Mouse (Mus musculus) liver, embryonic 11.5 days (tissue): ENCODE measurements around the gene Zmat3. TPM values are rescaled to one million over a fixed set of nuclear protein-coding genes. Genes with fewer than 3 reads are reported as not detected.
A peak's percentile ranks its signal among the peaks of the same experiment; 100 is the strongest.

ENCODE experiments used
- ATAC-seq: fragments of 200-750 bp; cut with Nextera tagmentation; replicated peaks from 2 replicates; pipeline ENCODE4 v1.8.0; 2017; ENCODE audit warnings: moderate number of reproducible peaks, mild to moderate bottlenecking, moderate TSS enrichment, moderate library complexity; ENCODE audit not compliant: low FRiP score
- DNase-seq: peaks from one replicate; pipeline ENCODE4 v3.0.0-alpha.2; 2017; ENCODE audit warnings: low spot score
- H3K27ac ChIP-seq: fragments of 300-500 bp; sonication (generic); 2 replicates; pipeline ENCODE4 v1.5.1; 2014; ENCODE audit warnings: mild to moderate bottlenecking, low read depth, low read length, control low read depth
- H3K27me3 ChIP-seq: fragments of 300-500 bp; sonication (generic); replicated peaks from 2 replicates; pipeline ENCODE4 v1.6.1; 2014; ENCODE audit warnings: low read length, mixed read lengths; ENCODE audit not compliant: control insufficient read depth, insufficient read depth
- H3K36me3 ChIP-seq: fragments of 300-500 bp; sonication (generic); 2 replicates; pipeline ENCODE4 v1.6.1; 2014; ENCODE audit warnings: mild to moderate bottlenecking, low read length, moderate library complexity, mixed read lengths; ENCODE audit not compliant: control insufficient read depth, insufficient read depth
- H3K4me1 ChIP-seq: fragments of 300-500 bp; sonication (generic); replicated peaks from 2 replicates; pipeline ENCODE4 v1.6.1; 2014; ENCODE audit warnings: low read length, mixed read lengths; ENCODE audit not compliant: control insufficient read depth, insufficient read depth
- H3K4me2 ChIP-seq: fragments of 300-500 bp; sonication (generic); 2 replicates; pipeline ENCODE4 v1.6.1; 2014; ENCODE audit warnings: mild to moderate bottlenecking, control low read depth, moderate library complexity
- H3K4me3 ChIP-seq: fragments of 300-500 bp; sonication (generic); 2 replicates; pipeline ENCODE4 v1.5.1; 2014; ENCODE audit warnings: low read depth, low read length, control low read depth
- H3K9ac ChIP-seq: fragments of 300-500 bp; sonication (generic); 2 replicates; pipeline ENCODE4 v1.6.1; 2014; ENCODE audit warnings: low read depth, low read length, control low read depth
- H3K9me3 ChIP-seq: fragments of 300-500 bp; sonication (generic); 2 replicates; pipeline ENCODE4 v1.6.1; 2016; ENCODE audit warnings: low read length, inconsistent platforms, mixed read lengths; ENCODE audit not compliant: control insufficient read depth
- WGBS: fragments of 180-500 bp; shearing (Covaris S2); extraction: QIAGEN DNeasy Blood & Tissue Kit; methylation state at CpG from one replicate; pipeline ENCODE4 v1.1.7; 2014; 5-methylcytosine and 5-hydroxymethylcytosine counted together
- polyA plus RNA-seq: library from polyadenylated mRNA; unstranded; fragments of >200 nt; fragmentation: Nextera tagmentation; extraction: Ambion mirVana; gene quantifications from 2 replicates; pipeline ENCODE4 v1.2.1, GENCODE M21; 2014

Gene Zmat3
- polyA plus RNA-seq, 1 experiment from 2014 or later, result 2.8 TPM

DNA sequence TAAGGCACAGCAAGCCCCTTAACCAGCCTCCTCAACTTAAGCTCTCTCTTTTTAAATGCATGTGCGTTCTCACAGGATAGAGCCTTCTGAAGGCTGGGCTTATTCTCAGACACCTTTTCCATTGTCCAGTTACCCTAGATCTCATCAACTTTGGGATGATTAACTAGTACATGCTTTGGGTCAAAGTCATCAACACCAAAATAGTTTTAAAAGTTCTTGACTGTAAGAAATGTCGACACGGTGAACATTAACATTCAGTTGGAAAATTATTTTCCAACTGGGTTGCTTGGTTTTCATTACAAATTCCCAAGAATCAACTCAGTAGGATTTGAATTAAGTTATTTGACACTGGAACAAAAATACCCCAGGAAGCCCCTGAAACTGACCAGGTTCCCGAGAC, 27.0 kb upstream of the Zmat3 start:
- 86% methylated on average over 4 of the region's 4 CpGs for WGBS
- no peaks in the 10 kb centered on the region for H3K36me3 ChIP-seq

DNA sequence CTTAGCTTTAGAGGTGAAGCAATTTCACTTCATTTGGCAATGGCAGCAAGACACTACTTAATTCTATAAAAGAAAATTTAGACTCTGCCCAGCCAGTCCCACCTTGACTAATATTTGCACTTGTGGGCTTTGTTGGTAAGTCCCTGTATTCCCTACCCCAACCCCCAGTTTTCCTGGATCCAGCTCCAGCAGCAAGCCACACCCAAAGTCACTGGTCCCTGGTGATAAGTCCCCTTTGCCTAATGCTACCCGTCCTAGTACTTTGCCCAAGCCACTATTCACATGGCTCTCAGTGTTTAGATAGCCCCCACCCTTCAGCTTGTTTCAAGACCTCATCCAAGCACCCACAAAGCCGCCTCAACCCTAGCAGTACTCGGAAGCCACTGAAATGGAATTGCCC, 15.7 kb upstream of the Zmat3 start:
- H3K36me3 ChIP-seq, result no peaks in the 10 kb centered on the region
- no peaks in the 10 kb centered on the region for H3K27me3 ChIP-seq
- H3K27ac ChIP-seq, result no peak overlapping the region
- H3K4me2 ChIP-seq, result no peak overlapping the region
- no peak for DNase-seq
- no peak overlapping the region for H3K4me3 ChIP-seq
- H3K9me3 ChIP-seq, result no peaks in the 10 kb centered on the region
- WGBS, result 47% methylated on average over 3 of the region's 3 CpGs
- no peak overlapping the region for H3K9ac ChIP-seq
- no peaks in the 10 kb centered on the region; the same call in 1 of the 2 replicates for H3K4me1 ChIP-seq
- ATAC-seq, result 0 out of 2 replicates have a peak, but pooled peaks have one; percentile 23

More for the DNA sequence above, 27.0 kb upstream of the Zmat3 start:
- Histone ChIP-seq H3K27ac (no peak overlapping the region), H3K4me3 (no peak overlapping the region), H3K4me2 (no peak overlapping the region), H3K9me3 (no peaks in the 10 kb centered on the region), H3K4me1 (no peaks in the 10 kb centered on the region), H3K27me3 (no peaks in the 10 kb centered on the region), H3K9ac (no peak overlapping the region)
- DNase-seq, result no peak
- no peak for ATAC-seq

DNA sequence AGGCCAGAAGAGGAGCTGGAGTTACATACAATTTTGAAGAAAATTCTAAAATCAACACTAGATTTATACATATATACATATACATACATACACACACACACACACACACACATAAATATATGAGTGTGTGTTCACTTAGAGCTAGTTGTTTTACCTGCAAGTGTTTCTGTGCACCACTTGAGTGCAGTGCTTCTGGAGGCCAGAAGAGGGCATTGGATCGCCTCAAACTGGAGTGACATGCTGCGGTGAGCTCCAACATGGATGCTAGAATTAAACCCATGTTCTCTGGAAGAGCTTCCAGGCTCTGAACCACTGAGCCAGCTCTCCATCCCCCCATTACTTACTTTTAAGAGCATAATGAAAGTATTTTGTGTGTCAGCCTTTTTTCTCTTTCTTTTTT, 14.1 kb upstream of the Zmat3 start:
- Histone ChIP-seq H3K27me3 (no peaks in the 10 kb centered on the region), H3K9ac (no peak overlapping the region), H3K27ac (no peak overlapping the region), H3K9me3 (no peaks in the 10 kb centered on the region), H3K4me2 (no peak overlapping the region), H3K4me3 (no peak overlapping the region), H3K36me3 (no peaks in the 10 kb centered on the region), H3K4me1 (no peaks in the 10 kb centered on the region; the same call in 1 of the 2 replicates)
- DNase-seq (no peak), ATAC-seq (no peak)
- 40% methylated on average over 2 of the region's 2 CpGs for WGBS

DNA sequence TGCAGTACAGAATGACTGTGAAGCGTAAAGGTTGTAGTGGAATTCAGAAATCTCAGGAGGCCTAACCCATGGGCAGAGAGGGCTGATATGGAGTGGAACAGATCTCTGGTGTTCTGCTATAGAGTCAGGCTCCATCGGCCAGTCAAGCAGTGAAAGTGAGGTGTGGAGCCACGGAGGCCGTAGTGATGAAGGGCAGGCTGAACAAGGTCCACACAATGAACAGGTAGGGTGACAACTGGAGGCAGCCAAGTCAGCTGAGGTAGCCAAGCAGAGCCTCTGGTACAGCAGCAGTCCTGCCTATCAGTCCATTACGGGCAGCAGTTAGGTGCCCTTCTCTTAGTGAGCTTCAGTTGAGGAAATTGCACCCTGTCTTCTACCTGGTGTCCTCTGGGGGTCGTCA, 7.4 kb upstream of the Zmat3 start:
- no peaks in the 10 kb centered on the region for H3K4me1 ChIP-seq
- WGBS, result 90% methylated on average over 6 of the region's 6 CpGs
- H3K36me3 ChIP-seq, result no peaks in the 10 kb centered on the region
- H3K27ac ChIP-seq, result no peak overlapping the region
- H3K4me3 ChIP-seq, result no peak overlapping the region
- H3K27me3 ChIP-seq, result no peaks in the 10 kb centered on the region
- no peaks in the 10 kb centered on the region for H3K9me3 ChIP-seq
- H3K9ac ChIP-seq, result no peak overlapping the region
- ATAC-seq, result no peak
- no peak for DNase-seq
- H3K4me2 ChIP-seq, result no peak overlapping the region

- DNase-seq, result no peak
- Histone ChIP-seq H3K4me2 (no peak overlapping the region), H3K27ac (no peak overlapping the region), H3K9ac (no peak overlapping the region), H3K27me3 (no peaks in the 10 kb centered on the region), H3K36me3 (no peaks in the 10 kb centered on the region), H3K9me3 (no peaks in the 10 kb centered on the region), H3K4me3 (no peak overlapping the region), H3K4me1 (no peaks in the 10 kb centered on the region)
- ATAC-seq, result no peak
- WGBS, result 86% methylated on average over 8 of the region's 8 CpGs
Measured at GRCm38 (mm10) chr3:32372470-32372869, 6.7 kb upstream of the Zmat3 start.

DNA sequence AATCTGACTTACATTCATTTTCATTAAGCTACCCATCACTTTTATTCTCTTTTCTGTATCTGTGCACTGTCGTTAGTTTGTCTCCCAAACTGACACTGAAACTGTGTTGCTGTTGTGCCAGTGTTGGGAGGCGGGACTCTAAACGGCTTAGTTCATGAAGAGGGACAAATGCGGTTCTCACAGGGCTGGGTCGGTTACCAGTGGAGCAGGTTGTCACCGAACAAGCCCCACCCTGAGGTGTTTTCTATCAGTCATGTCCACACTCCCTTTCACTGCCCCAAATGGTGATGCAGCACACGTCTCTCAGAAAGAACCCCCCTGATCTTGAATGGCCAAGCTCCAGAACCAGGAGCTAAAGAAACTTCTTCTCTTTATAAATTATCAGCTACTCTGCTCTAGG, 6.1 kb upstream of the Zmat3 start:
- Histone ChIP-seq H3K9ac (no peak overlapping the region), H3K4me2 (no peak overlapping the region), H3K36me3 (no peaks in the 10 kb centered on the region), H3K9me3 (no peaks in the 10 kb centered on the region), H3K27me3 (no peaks in the 10 kb centered on the region; the same call in 1 of the 2 replicates), H3K4me3 (no peak overlapping the region), H3K4me1 (no peaks in the 10 kb centered on the region), H3K27ac (no peak overlapping the region)
- WGBS, result 70% methylated on average over 7 of the region's 7 CpGs
- ATAC-seq, result no peak
- no peak for DNase-seq

GRCm38 (mm10) chr3:32367516-32367915, 1.7 kb upstream of the Zmat3 start:
- Histone ChIP-seq H3K36me3 (no peaks in the 10 kb centered on the region), H3K9me3 (no peaks in the 10 kb centered on the region), H3K4me1 (peaks cover 4% of the 10 kb centered on the region; the same call in 1 of the 2 replicates), H3K27me3 (peaks cover 6% of the 10 kb centered on the region), H3K4me3 (no peak overlapping the region), H3K9ac (no peak overlapping the region), H3K4me2 (no peak overlapping the region), H3K27ac (no peak overlapping the region)
- WGBS, result 88% methylated on average over 1 of the region's 1 CpGs
- DNase-seq, result no peak
- ATAC-seq, result no peak

GRCm38 (mm10) chr3:32366246-32366734, 476 bp upstream of the Zmat3 start:
- Histone ChIP-seq H3K4me2 (peak overlapping the region; percentile 94), H3K27ac (no peak overlapping the region), H3K4me1 (peaks cover 4% of the 10 kb centered on the region; the same call in 1 of the 2 replicates), H3K4me3 (peak overlapping the region; percentile 90), H3K27me3 (peaks cover 6% of the 10 kb centered on the region), H3K9ac (0 out of 2 replicates have a peak overlapping the region, but pooled peaks have one; percentile 74), H3K9me3 (no peaks in the 10 kb centered on the region), H3K36me3 (no peaks in the 10 kb centered on the region)
- DNase-seq (no peak), ATAC-seq (peak; percentile 19; the same call in 1 of the 2 replicates)
- 59% methylated on average over 17 of the region's 17 CpGs for WGBS

DNA sequence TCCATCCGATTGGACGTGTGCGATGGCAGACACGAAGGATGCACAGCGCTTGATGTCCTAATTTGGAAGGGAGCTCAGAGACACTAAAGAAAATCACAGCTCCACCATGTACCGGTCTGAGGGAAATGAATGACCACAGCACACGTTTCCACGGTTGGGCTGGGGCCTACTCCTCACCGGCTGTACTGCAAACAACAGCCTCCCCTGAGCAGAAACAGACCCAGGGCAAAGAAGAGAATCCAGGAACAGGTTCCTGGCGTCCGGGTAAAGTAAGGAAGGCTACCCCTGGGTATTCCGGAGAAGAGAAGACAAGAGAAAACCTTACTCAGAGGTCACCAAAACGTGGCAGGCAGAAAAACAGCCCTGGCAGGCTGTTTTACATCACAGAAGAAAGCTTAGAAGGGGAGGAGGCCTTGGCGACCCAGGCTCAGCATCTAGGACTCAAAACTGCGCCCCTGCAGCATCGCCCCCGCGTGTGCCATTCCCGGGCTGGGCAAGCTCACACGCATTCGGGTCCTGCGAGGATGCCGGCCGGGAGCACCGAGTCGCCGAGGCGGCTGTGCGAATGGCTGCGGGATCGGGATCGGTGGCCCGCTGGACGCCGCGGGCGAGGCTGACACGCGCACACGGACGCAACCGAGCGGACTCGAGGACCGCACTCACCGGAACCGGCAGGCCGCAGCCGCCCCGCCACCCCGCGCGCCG, 821 bp downstream of the Zmat3 start:
- H3K4me2 ChIP-seq, result peak overlapping the region; percentile 94
- peak overlapping the region; percentile 74 for H3K9ac ChIP-seq
- no peaks in the 10 kb centered on the region for H3K36me3 ChIP-seq
- ATAC-seq (peak; percentile 32; the same call in 1 of the 2 replicates), DNase-seq (peak; percentile 60)
- H3K4me1 ChIP-seq, result peaks cover 4% of the 10 kb centered on the region; the same call in 1 of the 2 replicates
- H3K27me3 ChIP-seq, result peaks cover 6% of the 10 kb centered on the region
- WGBS, result 4% methylated on average over 54 of the region's 54 CpGs
- H3K27ac ChIP-seq, result no peak overlapping the region; the same call in 1 of the 2 replicates
- peak overlapping the region; percentile 90 for H3K4me3 ChIP-seq
- no peaks in the 10 kb centered on the region for H3K9me3 ChIP-seq
